Mouse (Mus musculus) midbrain, embryonic 13.5 days (tissue): ENCODE results near the gene Rasl10a. TPM values are rescaled to one million over a fixed set of nuclear protein-coding genes. Genes with fewer than 3 reads are reported as not detected.

Source experiments
- ATAC-seq: fragments of 200-750 bp; cut with Nextera tagmentation; 2 replicates; pipeline ENCODE4 v1.8.0; 2017; ENCODE audit warnings: mild to moderate bottlenecking, moderate TSS enrichment, moderate library complexity
- H3K27ac ChIP-seq: fragments of 300-500 bp; sonication (generic); 2 replicates; pipeline ENCODE4 v1.5.1; 2015; ENCODE audit warnings: inconsistent platforms, mild to moderate bottlenecking, moderate library complexity
- H3K27me3 ChIP-seq: fragments of 300-500 bp; sonication (generic); 2 replicates; pipeline ENCODE4 v1.6.1; 2015; ENCODE audit warnings: mild to moderate bottlenecking, inconsistent platforms
- H3K36me3 ChIP-seq: fragments of 300-500 bp; sonication (generic); 2 replicates; pipeline ENCODE4 v1.6.1; 2015; ENCODE audit warnings: mild to moderate bottlenecking, inconsistent platforms
- H3K4me1 ChIP-seq: fragments of 300-500 bp; sonication (generic); replicated peaks from 2 replicates; pipeline ENCODE4 v1.6.1; 2015; ENCODE audit warnings: inconsistent platforms
- H3K4me2 ChIP-seq: fragments of 300-500 bp; sonication (generic); replicated peaks from 2 replicates; pipeline ENCODE4 v1.6.1; 2015; ENCODE audit warnings: moderate library complexity, mild to moderate bottlenecking, inconsistent platforms
- H3K4me3 ChIP-seq: fragments of 300-500 bp; sonication (generic); replicated peaks from 2 replicates; pipeline ENCODE4 v1.5.1; 2015; ENCODE audit warnings: mild to moderate bottlenecking, inconsistent platforms
- H3K9ac ChIP-seq: fragments of 300-500 bp; sonication (generic); replicated peaks from 2 replicates; pipeline ENCODE4 v1.6.1; 2015; ENCODE audit warnings: mild to moderate bottlenecking, inconsistent platforms
- H3K9me3 ChIP-seq: fragments of 300-500 bp; sonication (generic); 2 replicates; pipeline ENCODE4 v1.6.1; 2016; ENCODE audit warnings: mild to moderate bottlenecking, inconsistent platforms
- WGBS: fragments of 180-500 bp; shearing (Covaris S2); methylation state at CpG from one replicate; pipeline ENCODE4 v1.1.7; 2015; 5-methylcytosine and 5-hydroxymethylcytosine counted together
- polyA plus RNA-seq: library from polyadenylated mRNA; unstranded; fragments of >200 nt; fragmentation: Nextera tagmentation; extraction: Ambion mirVana; gene quantifications from 2 replicates; pipeline ENCODE4 v1.2.1, GENCODE M21; 2015

Rasl10a gene
- polyA plus RNA-seq, 1 experiment from 2014 or later = 0.55 TPM

GRCm38 (mm10) chr11:5033136-5033535 lies 24.8 kb upstream of the Rasl10a start:
- Histone ChIP-seq H3K36me3 (peaks cover 100% of the 10 kb centered on the region), H3K9me3 (no peaks in the 10 kb centered on the region), H3K27ac (no peak overlapping the region), H3K27me3 (no peaks in the 10 kb centered on the region), H3K4me3 (no peak overlapping the region), H3K4me1 (no peaks in the 10 kb centered on the region), H3K4me2 (no peak overlapping the region), H3K9ac (no peak overlapping the region)
- no peak for ATAC-seq
- WGBS = 94% methylated on average over 3 of the region's 3 CpGs

- no peak for ATAC-seq
- Histone ChIP-seq H3K9me3 (no peaks in the 10 kb centered on the region), H3K9ac (no peak overlapping the region), H3K4me1 (no peaks in the 10 kb centered on the region), H3K36me3 (peaks cover 100% of the 10 kb centered on the region), H3K4me3 (no peak overlapping the region), H3K27ac (no peak overlapping the region), H3K4me2 (no peak overlapping the region), H3K27me3 (no peaks in the 10 kb centered on the region)
- 89% methylated on average over 4 of the region's 4 CpGs for WGBS
Observed at GRCm38 (mm10) chr11:5035421-5035820, 22.5 kb upstream of the Rasl10a start.

- H3K9me3 ChIP-seq = no peaks in the 10 kb centered on the region
- H3K36me3 ChIP-seq = peaks cover 100% of the 10 kb centered on the region
- H3K9ac ChIP-seq = no peak overlapping the region
- H3K27ac ChIP-seq = no peak overlapping the region
- H3K27me3 ChIP-seq = no peaks in the 10 kb centered on the region
- no peak overlapping the region for H3K4me2 ChIP-seq
- H3K4me1 ChIP-seq = no peaks in the 10 kb centered on the region
- H3K4me3 ChIP-seq = no peak overlapping the region
- 93% methylated on average over 8 of the region's 8 CpGs for WGBS
- ATAC-seq = no peak
Observed at GRCm38 (mm10) chr11:5037146-5037854, 20.6 kb upstream of the Rasl10a start.

GRCm38 (mm10) chr11:5040585-5040984 lies 17.3 kb upstream of the Rasl10a start:
- no peaks in the 10 kb centered on the region for H3K27me3 ChIP-seq
- H3K4me3 ChIP-seq = no peak overlapping the region
- H3K9me3 ChIP-seq = no peaks in the 10 kb centered on the region
- no peak overlapping the region for H3K9ac ChIP-seq
- H3K27ac ChIP-seq = no peak overlapping the region
- H3K4me2 ChIP-seq = no peak overlapping the region
- peaks cover 76% of the 10 kb centered on the region for H3K36me3 ChIP-seq
- H3K4me1 ChIP-seq = no peaks in the 10 kb centered on the region
- WGBS = 94% methylated on average over 5 of the region's 5 CpGs
- no peak for ATAC-seq

- Histone ChIP-seq H3K27me3 (no peaks in the 10 kb centered on the region), H3K4me3 (no peak overlapping the region), H3K9ac (no peak overlapping the region), H3K36me3 (peaks cover 70% of the 10 kb centered on the region), H3K9me3 (no peaks in the 10 kb centered on the region), H3K4me1 (no peaks in the 10 kb centered on the region), H3K27ac (no peak overlapping the region), H3K4me2 (no peak overlapping the region)
- no peak for ATAC-seq
- WGBS = 88% methylated on average over 18 of the region's 18 CpGs
Observed at GRCm38 (mm10) chr11:5041144-5041780, 16.7 kb upstream of the Rasl10a start.

GRCm38 (mm10) chr11:5042645-5043381 lies 15.1 kb upstream of the Rasl10a start:
- Histone ChIP-seq H3K4me1 (no peaks in the 10 kb centered on the region), H3K9ac (no peak overlapping the region), H3K4me2 (no peak overlapping the region), H3K27me3 (no peaks in the 10 kb centered on the region), H3K36me3 (peaks cover 54% of the 10 kb centered on the region), H3K27ac (no peak overlapping the region), H3K4me3 (no peak overlapping the region), H3K9me3 (no peaks in the 10 kb centered on the region)
- 92% methylated on average over 8 of the region's 8 CpGs for WGBS
- ATAC-seq = no peak

- WGBS = 52% methylated on average over 12 of the region's 12 CpGs
- Histone ChIP-seq H3K4me1 (no peaks in the 10 kb centered on the region), H3K4me2 (no peak overlapping the region), H3K27ac (no peak overlapping the region), H3K36me3 (peaks cover 18% of the 10 kb centered on the region), H3K4me3 (no peak overlapping the region), H3K9me3 (no peaks in the 10 kb centered on the region), H3K27me3 (no peaks in the 10 kb centered on the region), H3K9ac (no peak overlapping the region)
- no peak for ATAC-seq
Observed at GRCm38 (mm10) chr11:5046321-5046926, 11.5 kb upstream of the Rasl10a start.

- ATAC-seq = no peak
Observed at GRCm38 (mm10) chr11:5051629-5052028, 6.3 kb upstream of the Rasl10a start.

GRCm38 (mm10) chr11:5052200-5052854 lies 5.6 kb upstream of the Rasl10a start:
- peaks cover 24% of the 10 kb centered on the region for H3K27me3 ChIP-seq
- no peak overlapping the region for H3K4me2 ChIP-seq
- peaks cover 21% of the 10 kb centered on the region for H3K4me1 ChIP-seq
- H3K36me3 ChIP-seq = no peaks in the 10 kb centered on the region
- H3K9me3 ChIP-seq = no peaks in the 10 kb centered on the region
- no peak overlapping the region for H3K4me3 ChIP-seq
- no peak overlapping the region for H3K27ac ChIP-seq
- ATAC-seq = no peak
- H3K9ac ChIP-seq = no peak overlapping the region
- WGBS = 81% methylated on average over 10 of the region's 10 CpGs

More at GRCm38 (mm10) chr11:5051629-5052028, 6.3 kb upstream of the Rasl10a start:
- Histone ChIP-seq H3K36me3 (no peaks in the 10 kb centered on the region), H3K27me3 (peaks cover 17% of the 10 kb centered on the region), H3K9ac (no peak overlapping the region), H3K4me3 (no peak overlapping the region), H3K27ac (no peak overlapping the region), H3K4me2 (no peak overlapping the region), H3K4me1 (peaks cover 14% of the 10 kb centered on the region), H3K9me3 (no peaks in the 10 kb centered on the region)
- WGBS = 79% methylated on average over 10 of the region's 10 CpGs

- no peak overlapping the region for H3K27ac ChIP-seq
- ATAC-seq = no peak
- peaks cover 35% of the 10 kb centered on the region for H3K4me1 ChIP-seq
- no peaks in the 10 kb centered on the region for H3K36me3 ChIP-seq
- no peak overlapping the region for H3K9ac ChIP-seq
- H3K4me2 ChIP-seq = no peak overlapping the region
- no peak overlapping the region for H3K4me3 ChIP-seq
- H3K27me3 ChIP-seq = peaks cover 42% of the 10 kb centered on the region
- 89% methylated on average over 14 of the region's 14 CpGs for WGBS
- H3K9me3 ChIP-seq = no peaks in the 10 kb centered on the region
Observed at GRCm38 (mm10) chr11:5054151-5054550, 3.8 kb upstream of the Rasl10a start.

- Histone ChIP-seq H3K9me3 (no peaks in the 10 kb centered on the region), H3K27me3 (peaks cover 50% of the 10 kb centered on the region), H3K36me3 (no peaks in the 10 kb centered on the region)
Observed at GRCm38 (mm10) chr11:5054874-5055273, 3.1 kb upstream of the Rasl10a start.

More at GRCm38 (mm10) chr11:5054874-5055273, 3.1 kb upstream of the Rasl10a start:
- Histone ChIP-seq H3K4me3 (no peak overlapping the region), H3K9ac (no peak overlapping the region), H3K4me1 (peaks cover 41% of the 10 kb centered on the region), H3K27ac (no peak overlapping the region), H3K4me2 (no peak overlapping the region)
- ATAC-seq = no peak
- WGBS = 73% methylated on average over 6 of the region's 6 CpGs
